ENCODE assay signal across 22 mouse cellular contexts in the genomic region with DNA sequence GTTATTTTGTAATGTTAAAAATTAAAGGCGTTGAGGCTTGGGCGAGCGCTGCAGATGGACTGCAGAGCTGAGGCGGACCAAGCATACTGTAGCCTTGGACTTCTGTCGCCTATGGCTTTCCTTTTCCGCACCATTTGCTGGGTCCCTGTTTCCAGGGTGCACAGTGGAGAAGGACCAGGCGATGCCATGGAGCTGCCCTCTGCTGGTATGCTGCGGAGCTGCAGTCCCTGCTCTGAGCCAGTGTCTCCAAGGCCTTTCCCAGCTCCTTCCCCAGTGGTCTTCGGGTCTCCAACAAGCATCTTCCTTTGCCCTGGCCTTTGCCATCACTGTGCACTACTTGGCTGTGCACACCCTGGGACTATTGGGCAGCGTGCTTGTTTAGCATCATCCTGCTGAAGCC. TPM values are rescaled to one million over a fixed set of nuclear protein-coding genes. Genes with fewer than 3 reads are reported as not detected.
"Had no signal": no experiment of that assay in that cellular context is flagged by ENCODE, and none has a peak within 500 bp of the region (broad histone marks: within the 10 kb centered on the region; RNA-seq: fewer than 3 reads in every experiment).

No protein-coding gene starts in this region.

RNA-seq across cellular contexts. Expression of gene Gm10662, which starts 19.2 kb away (rescaled TPM):
- polyA plus RNA-seq: gonadal fat pad, adult 2 months; heart, embryonic 11.5 days; heart, embryonic 13.5 days; heart, embryonic 15.5 days; heart, postnatal 0 days; hindbrain, embryonic 11.5 days; hindbrain, embryonic 13.5 days; hindbrain, embryonic 15.5 days; hindbrain, postnatal 0 days; intestine, embryonic 14.5 days; intestine, embryonic 16.5 days; kidney, adult 2 months; kidney, embryonic 15.5 days; kidney, postnatal 0 days; large intestine, adult 2 months; limb, embryonic 11.5 days; limb, embryonic 13.5 days; limb, embryonic 15.5 days; liver, adult 2 months; liver, embryonic 12.5 days; liver, embryonic 14.5 days; liver, embryonic 16.5 days had no signal

RNA-seq across cellular contexts. Expression of gene Vmn1r165, which starts 53.6 kb away (rescaled TPM):
- polyA plus RNA-seq: gonadal fat pad, adult 2 months; heart, embryonic 11.5 days; heart, embryonic 13.5 days; heart, embryonic 15.5 days; heart, postnatal 0 days; hindbrain, embryonic 11.5 days; hindbrain, embryonic 13.5 days; hindbrain, embryonic 15.5 days; hindbrain, postnatal 0 days; intestine, embryonic 14.5 days; intestine, embryonic 16.5 days; kidney, adult 2 months; kidney, embryonic 15.5 days; kidney, postnatal 0 days; large intestine, adult 2 months; limb, embryonic 11.5 days; limb, embryonic 13.5 days; limb, embryonic 15.5 days; liver, adult 2 months; liver, embryonic 12.5 days; liver, embryonic 14.5 days; liver, embryonic 16.5 days had no signal
